Mouse (Mus musculus) retina, postnatal 1 day (tissue): Measurements from ENCODE around the gene Tomm40l.

ENCODE experiments used
- DNase-seq: peaks from one replicate; pipeline ENCODE4 v3.0.0-alpha.2; 2012

Gene Tomm40l

DNA sequence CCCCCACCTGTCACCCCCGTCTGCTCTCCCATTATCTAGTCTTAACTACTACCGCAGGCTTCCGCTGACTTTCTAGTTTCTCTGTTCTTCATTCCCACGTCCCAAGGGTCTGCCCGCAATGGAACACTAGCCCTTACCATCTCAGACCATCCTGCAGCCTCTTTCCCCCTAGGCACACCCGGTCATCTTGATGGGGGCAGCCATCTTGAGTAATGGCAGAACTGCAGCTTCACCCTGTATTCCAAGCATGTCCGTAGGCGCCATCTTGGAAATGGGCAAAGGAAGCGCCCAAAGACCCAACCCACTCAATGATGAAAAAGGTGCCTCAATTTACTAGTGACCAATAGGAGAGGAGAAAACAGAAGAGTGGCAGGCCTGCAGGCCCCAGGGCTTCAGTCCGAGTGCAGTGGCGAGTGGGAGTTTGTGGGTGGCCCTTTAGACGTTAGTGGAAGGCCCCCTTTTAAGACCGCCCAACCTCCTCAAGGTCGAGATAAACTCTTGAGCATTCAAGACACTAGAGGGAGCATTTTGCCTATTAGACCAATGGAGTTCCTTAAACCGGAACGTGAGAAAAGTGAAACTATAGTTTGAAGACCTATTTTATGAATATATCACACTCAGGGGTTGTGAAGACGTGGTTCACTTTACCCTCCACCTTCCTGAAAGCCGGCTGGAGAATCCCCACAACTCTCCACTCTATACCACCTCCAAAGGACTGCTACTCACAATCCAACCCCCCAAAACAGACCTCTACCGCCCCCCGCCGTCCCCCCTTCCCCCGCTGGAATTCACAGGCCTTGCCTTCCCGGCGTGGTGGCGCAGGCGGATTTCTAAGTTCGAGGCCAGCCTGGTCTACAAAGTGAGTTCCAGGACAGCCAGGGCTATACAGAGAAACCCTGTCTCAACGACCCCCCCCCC, at the start of gene Tomm40l:
Tomm40l (minus strand) TSS at position 277 of the 918 bp plus-strand sequence.
- peak; percentile 100 for DNase-seq

DNA sequence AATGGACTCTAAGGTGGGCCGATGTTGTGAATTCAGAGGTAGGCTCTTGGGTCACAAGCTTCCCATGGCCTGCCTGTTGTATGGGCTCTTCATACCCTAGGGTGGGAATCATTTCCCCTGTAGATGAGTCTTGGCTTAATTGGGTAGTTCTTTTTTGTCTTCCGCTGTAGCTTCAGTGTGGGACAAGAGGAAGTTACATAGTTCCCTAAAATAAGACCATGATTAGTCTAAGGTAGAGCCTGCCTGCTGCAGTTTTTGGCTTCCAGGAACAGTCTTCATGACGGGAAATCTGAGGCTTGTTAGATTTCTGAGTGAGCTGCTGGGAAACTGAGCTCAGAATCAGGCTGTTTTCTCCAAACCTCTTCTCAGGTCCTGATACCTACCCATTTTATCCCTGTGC, 49.8 kb upstream of the Tomm40l start:
- no peak for DNase-seq

DNA sequence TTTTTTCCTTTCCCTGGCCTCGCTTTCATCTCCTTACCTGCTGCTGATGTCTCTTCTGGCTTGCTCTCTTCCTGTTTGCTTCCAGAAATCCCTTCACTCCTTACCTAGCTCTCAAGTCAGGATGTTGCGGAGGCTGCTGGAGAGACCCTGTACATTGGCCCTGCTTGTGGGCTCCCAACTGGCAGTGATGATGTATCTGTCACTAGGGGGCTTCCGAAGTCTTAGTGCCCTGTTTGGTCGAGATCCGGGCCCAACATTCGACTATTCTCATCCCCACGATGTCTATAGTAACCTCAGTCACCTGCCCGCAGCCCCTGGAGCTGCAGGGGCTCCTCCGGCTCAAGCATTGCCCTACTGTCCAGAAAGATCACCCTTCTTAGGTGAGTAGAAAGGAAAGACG, 49.3 kb upstream of the Tomm40l start:
- DNase-seq, result no peak

DNA sequence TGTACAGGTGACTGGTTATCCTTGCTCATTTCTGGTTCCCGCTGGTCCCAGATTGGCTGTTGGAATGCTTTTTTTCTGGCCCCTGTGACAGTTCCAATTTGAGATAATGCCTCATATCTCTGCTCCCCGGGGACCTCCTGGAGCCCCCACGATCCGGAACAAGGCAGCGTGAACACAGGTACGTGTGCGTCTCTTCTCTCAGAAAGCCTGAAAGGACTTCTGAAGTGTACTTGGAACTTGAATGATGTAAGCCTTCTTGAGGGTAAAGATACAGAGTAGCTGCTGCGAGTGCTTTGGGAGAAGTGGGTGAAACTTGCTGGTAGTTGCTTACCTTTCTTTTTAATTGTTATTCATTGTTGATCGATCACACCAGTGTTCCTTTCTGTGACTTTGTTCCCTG, 48.9 kb upstream of the Tomm40l start:
- DNase-seq, result no peak

DNA sequence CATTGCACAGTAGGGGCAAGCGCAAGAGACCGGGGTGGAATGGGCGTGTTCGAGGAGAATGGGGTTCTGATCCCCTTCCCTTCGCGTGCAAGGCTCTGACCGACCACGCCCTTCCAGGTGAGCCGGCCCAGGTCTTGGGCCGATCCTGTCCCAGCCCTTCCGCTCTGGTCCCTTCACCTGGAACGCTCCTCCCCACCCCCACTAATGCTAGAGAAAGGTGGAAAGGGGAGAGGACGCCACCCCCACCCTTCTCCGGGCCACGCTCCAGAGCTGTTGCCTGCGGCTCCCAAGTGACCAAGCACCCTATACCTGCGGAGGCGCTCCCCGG, 48.2 kb upstream of the Tomm40l start:
- no peak for DNase-seq

DNA sequence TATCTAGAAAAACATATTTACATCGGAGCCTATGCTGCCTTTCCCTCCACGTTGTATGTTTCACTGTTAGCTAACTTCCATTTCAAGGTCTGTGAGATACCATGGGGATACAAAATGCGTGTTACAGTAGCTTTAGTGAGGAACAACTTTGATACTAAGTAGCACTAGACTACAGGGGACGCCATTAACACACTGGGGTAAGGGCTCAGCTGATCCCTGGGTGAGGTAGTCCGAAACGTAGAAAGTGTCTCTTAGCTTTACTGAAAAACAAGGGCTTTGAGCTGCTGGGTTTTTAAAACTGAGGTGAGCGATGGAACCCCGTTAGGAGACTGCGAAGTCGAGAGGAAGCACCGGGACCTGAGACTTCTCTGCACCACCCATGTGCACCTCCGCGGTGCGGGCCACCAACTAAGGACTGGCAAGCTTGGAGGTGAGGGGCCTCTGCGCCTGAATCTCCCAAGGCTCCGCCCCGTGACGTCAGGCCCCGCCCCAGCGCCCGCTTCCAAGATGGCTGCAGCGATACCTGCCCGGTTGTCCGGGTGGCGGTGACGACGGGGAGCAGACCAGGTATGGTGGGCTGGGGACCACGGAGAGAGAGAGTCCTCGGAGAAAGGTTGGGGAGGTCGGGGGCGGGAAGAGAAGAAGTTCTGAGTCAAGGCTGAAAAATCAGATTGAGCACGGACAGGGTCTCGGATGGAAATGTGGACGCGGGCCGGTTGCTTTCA, 47.7 kb upstream of the Tomm40l start, which contains the start of gene B4galt3:
B4galt3 (plus strand) TSS at position 481 of the 725 bp plus-strand sequence.
- peak; percentile 94 for DNase-seq

DNA sequence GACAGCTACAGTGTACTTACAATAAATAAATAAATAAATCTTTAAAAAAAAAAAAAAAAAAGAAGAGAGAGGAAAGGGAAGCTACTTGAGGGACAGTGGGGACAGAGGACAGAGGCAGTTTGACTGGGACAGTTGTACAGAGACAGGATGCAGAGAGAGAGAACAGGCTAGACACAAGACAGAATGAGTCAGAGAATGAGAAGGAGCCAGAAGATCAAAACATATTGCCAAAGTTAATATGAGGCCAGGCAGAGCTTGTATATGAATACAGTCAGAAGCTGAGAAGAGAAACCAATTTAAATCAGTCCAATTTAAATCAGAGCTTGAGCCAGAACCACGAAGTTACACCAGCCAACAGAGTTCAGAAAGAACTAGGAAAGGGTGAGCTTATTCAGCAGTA, 46.0 kb upstream of the Tomm40l start:
- no peak for DNase-seq

DNA sequence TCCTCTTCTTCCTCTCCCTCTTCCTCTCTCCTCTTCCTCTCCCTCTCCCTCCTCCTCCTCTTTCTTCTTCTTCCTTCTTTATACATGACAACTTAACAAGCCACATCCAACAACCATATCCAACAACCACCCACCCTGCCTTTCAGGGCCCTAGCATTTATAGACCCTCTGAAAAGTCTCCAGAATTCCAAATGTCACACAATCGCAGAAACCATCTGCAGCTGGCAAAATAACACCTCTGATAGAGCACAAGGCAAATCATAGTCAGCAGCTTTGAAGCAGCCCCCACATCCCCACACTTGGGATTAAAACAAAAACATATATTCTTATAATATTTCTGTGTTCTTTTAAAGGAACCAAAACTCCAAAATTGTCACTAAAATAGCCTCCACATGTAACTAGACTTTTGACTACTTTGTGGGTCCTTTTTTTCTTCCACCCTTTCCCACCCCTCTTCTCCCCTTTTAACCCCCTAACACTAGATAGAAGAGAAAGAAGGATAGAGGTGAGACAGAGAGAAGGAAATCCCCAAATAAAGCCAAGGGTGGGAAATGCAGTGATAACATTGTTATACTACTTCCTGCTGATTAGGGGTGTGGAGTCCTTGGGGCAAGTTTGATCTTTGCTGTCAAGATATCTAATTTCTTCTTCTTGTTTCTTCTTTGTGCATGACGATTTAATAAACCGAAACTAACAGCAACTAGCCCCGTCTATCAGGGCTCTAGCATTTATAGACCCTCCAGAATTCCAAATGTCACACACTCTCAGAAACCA, 43.8 kb upstream of the Tomm40l start:
- no peak for DNase-seq

DNA sequence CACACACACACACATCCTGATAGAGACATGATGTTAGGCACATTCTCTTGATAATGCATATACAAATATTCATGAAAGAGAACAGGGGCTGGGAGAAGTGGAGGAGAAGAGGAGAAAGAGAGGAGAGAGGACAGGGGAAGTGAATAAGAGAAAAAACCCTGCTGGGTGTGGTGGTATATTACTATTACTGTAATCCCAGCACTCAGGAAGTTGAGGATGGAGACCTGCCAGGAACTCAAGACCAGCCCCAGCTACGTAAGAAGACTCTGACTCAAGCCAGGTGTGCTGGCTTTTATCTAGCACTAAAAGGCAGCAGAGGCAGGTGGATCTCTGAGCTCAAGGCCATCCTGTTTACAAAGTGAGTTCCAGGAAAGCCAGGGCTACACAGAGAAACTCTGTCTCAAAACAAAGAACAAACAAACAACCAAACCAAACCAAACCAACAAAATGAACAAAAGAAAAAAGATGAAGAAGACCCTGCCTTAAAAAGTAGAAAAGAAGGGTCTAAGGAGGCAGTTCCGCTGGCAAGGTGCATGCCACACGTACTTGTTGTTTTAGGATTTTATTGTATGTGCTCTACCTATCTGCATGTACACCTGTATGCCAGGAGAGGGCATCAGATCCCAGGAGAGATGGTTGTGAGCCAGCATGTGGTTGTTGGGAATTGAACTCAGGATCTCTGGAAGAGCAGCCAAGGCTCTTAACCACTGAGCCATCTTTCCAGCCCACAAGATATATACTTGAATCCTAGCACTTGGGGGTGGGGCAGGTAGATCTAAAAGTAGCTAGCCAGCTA, 41.5 kb upstream of the Tomm40l start:
- no peak for DNase-seq

DNA sequence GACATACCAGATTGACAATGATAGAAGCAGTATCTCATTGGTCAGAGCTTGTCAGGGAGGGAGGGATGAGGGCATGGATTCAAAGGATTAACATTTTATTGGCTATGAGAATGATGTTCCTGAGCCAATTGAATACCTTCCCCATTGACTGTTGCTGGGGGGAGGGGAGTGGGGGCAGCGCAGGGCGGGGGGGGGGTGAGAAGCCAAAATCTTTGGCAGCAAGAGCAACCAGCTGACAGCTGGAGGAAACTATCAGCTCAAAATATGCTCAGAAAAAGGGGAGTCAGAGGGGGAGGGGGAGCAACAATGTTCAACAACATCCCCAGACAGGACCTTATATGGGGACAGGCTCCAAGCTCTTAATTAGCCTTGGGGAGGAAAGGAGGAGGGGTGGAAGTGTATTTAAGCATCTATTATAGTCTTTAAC, 40.9 kb upstream of the Tomm40l start:
- peak; percentile 89 for DNase-seq

DNA sequence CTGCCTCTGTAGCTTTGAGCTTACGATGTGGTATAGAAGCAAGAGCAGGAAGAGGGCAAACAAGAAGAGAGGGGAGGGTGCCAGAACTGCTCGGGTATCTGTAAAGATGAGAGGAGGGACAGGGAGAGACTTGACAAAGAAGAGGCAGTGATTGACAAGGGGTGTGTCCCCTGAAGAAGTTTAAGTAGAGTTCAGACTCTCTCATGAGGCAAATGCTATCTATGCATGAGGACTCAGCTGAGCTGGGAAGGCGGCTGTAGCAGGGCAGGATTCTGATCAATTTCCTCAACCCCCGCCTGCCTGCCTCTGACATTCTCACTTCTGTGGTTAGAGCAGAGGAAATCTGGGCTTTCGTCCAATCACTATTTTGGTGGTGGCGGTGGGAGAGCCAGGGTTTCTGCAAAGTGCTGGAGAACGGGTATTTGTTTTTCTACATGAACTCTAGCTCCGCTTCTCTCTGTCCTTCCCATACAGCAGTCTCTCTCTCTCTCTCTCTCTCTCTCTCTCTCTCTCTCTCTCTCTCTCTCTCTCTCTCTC, 40.3 kb upstream of the Tomm40l start:
- no peak for DNase-seq

DNA sequence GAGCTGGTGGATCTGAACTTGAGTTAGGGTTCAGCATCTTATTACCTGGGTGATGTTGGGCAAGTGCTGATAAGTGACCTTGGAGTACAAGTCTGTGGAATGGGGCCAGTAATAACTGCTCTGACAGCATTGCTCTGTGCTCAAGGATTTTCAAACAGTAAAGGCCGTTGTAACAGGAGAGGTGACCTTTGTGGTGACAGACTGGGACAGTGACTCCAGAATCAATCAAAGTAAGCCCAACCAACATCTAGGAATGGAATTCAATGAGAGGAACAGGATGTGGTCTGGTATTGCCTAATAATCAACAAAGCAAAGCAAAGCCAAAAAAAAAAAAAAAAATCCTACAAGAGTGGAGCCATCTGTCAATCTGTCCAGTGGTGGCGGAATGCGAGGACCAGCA, 38.0 kb upstream of the Tomm40l start:
- DNase-seq, result no peak

DNA sequence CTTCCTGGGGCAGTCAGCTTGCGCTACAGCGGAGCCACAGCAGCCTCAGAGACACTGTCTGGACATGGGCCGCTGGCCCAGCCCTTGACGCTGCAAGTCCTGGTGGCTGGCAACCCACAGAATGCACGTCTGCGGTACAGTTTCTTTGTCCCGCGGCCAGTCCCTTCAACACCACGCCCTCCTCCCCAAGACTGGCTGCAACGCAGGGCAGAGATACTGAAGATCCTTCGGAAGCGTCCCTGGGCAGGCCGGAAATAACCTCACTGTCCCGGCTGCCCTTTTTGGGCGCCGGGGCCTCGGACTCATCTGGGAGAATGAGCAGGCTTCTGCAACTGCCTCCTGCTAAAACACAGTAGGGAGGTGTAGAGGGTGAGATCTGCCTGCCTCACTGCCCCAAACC, 36.6 kb upstream of the Tomm40l start:
- no peak for DNase-seq

DNA sequence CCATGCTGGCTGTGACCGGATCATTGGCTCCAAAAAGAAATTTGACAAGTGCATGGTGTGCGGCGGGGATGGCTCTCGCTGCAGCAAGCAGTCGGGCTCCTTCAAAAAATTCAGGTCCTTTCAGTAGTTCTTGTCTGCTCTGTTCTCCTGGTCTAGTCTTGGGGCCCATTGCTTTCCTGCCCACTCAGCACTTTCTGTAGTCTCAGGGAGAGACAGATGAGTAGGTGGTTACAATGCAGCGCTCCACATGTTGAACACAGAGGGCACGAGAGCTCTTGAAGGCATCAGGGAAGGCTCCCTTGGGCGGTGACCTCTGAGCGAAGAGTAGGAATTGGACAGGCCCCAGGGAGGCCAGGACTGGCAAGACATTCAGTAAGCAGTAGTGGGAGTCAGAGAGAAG, 35.5 kb upstream of the Tomm40l start:
- DNase-seq, result no peak

DNA sequence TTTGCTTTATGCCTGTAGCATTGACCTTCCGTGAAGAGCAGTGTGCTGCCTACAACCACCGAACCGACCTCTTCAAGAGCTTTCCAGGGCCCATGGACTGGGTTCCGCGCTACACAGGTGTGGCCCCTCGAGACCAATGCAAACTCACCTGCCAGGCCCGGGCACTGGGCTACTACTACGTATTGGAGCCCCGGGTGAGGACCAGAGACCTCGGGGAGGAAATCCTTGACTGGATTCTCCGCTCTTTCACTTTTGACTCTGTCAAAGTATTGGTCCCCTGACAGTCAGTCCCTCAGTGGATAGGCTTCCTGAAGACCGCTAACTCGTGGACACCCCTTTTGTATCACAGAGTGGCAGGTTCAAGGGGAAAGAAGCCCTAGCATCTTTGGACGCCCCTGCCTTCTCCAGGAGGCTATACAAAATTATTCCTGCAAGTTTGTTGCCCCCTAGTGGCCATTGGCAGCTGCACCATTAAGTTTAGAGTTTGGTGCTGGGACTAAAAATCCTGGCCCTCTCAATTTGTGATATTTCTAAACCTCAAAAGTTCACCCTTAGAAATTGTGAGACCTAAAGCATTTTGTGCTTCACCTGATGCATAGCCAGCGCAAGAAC, 34.7 kb upstream of the Tomm40l start:
- peak; percentile 83 for DNase-seq

DNA sequence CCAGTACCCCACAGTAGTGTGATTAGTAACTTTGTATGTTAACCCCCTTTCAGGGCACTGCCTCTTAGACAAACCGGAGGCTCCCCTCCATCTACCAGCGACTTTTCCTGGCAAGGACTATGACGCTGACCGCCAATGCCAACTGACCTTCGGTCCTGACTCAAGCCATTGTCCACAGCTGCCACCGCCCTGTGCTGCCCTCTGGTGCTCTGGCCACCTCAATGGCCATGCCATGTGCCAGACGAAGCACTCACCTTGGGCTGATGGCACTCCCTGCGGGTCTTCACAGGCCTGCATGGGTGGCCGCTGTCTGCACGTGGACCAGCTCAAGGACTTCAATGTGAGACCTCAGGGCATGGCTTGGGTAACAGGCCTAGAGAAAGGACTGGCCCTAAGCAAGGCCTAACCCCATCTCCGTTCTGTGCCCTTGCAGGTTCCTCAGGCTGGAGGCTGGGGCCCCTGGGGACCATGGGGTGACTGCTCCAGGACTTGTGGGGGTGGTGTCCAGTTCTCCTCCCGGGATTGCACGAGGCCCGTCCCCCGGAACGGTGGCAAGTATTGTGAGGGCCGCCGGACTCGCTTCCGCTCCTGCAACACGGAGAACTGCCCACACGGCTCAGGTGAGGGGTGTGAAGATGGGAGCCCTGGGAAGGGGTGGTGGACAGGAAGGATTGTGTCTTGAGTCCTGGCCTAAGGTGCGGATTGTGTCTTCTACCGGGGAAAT, 33.9 kb upstream of the Tomm40l start:
- no peak for DNase-seq

DNA sequence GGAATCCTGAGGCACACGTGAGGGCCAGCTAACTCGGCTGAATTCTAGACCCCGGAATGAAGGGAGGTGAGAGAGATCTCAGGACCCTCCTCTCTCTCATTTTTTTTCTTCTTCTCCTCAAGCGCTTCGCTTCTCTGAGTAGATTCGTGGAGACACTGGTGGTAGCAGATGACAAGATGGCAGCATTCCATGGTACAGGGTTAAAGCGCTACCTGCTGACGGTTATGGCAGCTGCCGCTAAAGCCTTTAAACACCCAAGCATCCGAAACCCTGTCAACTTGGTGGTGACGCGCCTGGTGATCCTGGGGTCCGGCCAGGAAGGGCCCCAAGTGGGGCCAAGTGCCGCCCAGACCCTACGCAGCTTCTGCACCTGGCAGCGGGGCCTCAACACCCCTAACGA, 30.1 kb upstream of the Tomm40l start:
- DNase-seq, result peak; percentile 43

DNA sequence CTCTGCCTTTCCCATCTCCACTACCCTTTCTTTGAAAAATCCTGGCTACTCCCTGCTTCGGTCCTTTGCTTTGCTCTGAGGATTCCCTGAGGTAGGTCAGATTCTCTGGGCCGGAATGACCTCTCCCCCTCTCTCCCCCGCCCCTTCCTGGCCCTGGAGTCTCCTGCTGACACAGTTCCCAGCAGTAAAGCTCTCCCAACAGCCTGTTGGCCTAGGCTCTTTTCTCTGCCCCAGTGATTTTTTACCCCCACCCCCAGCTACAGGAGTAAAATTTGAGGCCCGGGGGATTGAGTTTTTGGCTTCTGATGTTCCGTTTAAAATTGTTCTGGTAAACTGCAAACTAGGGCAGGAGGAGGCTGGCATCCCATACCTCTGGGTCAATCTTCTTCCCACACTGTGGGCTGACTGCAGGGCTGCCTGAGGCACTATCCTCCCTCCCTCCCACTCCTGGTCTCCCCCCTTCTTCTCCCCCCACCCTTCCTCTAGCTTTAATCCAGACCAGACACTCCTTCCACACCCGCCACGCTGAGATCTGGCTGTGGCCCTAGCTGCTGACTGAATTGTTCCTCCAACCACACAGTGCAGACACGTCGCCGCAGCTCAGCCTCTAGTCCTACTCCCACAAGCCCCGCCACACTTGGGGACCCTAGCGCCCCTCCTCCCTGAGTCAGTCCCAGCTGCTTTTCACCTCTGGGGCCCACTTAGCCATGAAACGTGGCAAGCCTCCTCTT, 29.4 kb upstream of the Tomm40l start:
- peak; percentile 81 for DNase-seq

DNA sequence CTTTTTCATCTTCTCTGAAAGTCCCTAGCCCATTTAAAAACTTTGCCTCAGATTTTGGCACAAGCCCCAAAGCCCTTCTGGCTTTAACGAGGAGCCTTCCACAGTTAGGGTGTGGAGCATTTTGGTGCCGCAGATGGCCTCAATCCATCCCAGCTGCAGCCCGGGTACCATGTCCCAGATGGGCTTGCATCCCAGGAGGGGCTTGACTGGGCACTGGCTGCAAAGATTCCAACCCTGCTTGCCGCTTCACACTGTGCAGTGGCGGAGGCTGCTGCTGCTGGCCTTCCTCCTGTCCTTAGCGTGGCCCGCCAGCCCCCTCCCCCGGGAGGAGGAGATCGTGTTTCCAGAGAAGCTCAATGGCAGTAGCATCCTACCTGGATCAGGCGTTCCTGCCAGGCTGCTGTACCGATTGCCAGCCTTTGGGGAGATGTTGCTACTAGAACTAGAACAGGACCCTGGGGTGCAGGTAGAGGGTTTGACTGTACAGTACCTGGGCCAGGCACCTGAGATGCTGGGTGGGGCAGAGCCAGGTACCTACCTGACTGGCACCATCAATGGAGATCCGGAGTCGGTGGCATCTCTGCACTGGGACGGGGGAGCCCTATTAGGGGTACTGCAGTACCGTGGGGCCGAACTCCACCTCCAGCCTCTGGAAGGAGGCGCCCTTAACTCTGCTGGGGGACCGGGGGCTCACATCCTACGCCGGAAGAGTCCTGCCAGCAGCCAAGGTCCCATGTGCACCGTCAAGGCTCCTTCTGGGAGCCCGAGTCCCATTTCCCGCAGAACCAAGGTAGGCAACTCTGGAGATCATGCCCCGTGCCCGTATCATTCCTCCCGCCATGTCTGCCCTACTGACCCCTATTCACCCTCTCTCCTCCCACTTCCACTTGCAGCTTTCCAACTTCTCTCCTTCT, 28.6 kb upstream of the Tomm40l start, which contains the start of gene Ndufs2:
Ndufs2 (minus strand) TSS at position 709 of the 914 bp plus-strand sequence.
- DNase-seq, result peak; percentile 65
